Mouse (Mus musculus) v-Abl transformed pro-B cells (cell line): ENCODE data around the gene Vps26a.

Experiments used
- in situ Hi-C, 2 experiments: fragments of 400-800 bp; cut with MboI; formaldehyde crosslinking; loops; one replicate each; pipeline ENCODE4 v1.15.1; 2025; ENCODE audit not compliant: unreplicated experiment in 2 of 2

The Vps26a gene

GRCm38 (mm10) chr10:62486618-62487415 lies at the start of gene Vps26a:
Vps26a (minus strand) TSS chr10:62486805.
- in situ Hi-C loops = loop anchor here (5.0 to 10.0 kb wide), 4 partner anchors 35 to 382 kb away; no protein-coding TSS in a partner anchor

- in situ Hi-C loops = no loop called here
These were observed 47.9 kb upstream of the Vps26a start for GRCm38 (mm10) chr10:62534509-62534908.

DNA sequence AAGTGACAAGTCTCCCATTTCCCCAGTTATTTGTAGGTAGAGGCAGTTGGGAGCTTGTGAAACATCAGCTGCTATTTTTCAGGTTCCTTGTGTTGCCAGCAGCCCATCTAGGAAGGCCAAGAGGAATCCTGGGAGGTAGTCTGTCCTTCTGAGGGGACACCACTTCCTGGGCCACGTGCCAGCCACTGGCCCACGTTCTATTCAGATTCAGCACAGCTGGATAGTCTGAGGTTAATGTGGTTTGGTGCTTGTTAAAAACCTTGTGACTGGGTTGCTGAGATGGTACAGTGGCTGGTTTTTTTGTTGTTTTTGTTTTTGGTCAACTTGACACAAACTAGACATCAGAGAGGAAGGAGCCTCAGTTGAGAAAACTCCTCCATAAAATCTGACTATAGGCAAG lies 46.2 kb upstream of the Vps26a start:
- in situ Hi-C loops = no loop called here

- in situ Hi-C loops = no loop called here
These were observed 43.6 kb upstream of the Vps26a start for GRCm38 (mm10) chr10:62530183-62530582.

DNA sequence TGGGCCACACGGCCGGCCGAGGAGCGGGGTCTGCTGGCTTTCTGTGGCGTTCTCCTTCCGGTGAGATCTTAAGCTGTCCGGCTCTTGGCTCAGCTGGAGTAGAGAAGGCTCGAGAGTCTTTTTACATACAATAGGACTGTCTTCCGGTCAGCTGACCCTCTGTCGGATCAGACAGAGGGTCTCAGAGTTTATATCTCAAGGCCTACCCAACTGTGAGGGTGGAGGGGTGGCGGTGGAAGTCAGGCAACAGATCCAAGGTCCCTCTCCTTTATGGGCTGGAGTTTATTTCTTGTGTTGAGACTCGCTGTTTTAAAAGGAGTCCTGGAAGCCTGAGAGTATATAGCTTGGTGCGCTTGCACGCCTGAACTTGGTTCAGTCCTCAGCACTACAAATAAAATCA lies 40.7 kb upstream of the Vps26a start, which contains the start of gene Srgn:
TSS of gene Srgn (minus strand) at position 101 of the 400 bp plus-strand sequence.
- in situ Hi-C loops = no loop called here

DNA sequence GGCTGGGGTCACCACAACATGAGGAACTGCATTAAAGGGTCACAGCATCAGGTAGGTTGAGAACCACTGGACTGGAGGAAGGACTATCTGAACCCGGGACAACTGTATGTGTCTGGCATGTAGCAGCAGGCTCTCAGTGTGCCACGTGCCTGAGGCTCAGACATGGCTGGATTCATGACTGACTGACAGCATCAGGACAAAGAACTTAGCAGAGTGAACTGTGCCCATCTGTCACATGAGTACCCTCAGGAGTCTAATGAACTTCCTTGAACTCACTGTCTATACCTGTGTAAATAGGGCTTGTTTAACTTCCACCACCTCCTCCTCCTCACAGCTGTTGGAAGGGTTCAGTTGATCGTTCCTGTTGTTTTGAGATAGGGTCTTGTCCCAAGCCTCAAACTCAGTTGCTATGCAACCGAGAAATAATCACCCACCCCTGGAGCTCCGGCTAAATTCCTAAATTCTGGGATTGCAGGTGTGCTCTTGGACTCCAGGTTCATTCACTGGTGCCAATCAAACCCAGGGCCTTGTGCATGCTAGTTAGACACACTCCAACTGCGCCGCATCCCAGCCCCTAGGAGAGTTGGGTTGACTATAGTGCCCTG lies 35.8 kb upstream of the Vps26a start:
- in situ Hi-C loops = no loop called here

- in situ Hi-C loops = no loop called here
These were observed 35.2 kb upstream of the Vps26a start for GRCm38 (mm10) chr10:62521763-62522162.

- in situ Hi-C loops = no loop called here
These were observed 34.3 kb upstream of the Vps26a start for GRCm38 (mm10) chr10:62520911-62521310.

GRCm38 (mm10) chr10:62517511-62517910 lies 30.9 kb upstream of the Vps26a start:
- in situ Hi-C loops = no loop called here

DNA sequence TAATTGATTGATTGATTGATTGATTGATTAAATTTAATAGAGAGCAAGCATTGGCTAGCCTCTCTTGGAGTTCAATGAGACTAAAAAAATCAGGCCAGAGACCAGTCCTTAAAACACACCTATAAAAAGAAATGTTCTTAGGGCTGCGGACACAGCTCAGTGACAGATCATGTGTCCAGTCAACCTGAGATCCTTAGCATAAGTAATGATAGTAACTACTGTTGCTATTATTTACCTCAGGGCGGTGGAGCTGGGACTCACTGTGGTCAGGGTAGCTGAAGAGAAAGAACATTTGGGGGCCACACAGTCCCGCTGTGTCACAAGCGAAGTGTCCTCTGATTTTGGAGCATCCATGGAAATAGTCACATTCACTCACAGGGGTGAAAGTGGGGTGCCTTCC lies 26.2 kb upstream of the Vps26a start:
- in situ Hi-C loops = no loop called here

DNA sequence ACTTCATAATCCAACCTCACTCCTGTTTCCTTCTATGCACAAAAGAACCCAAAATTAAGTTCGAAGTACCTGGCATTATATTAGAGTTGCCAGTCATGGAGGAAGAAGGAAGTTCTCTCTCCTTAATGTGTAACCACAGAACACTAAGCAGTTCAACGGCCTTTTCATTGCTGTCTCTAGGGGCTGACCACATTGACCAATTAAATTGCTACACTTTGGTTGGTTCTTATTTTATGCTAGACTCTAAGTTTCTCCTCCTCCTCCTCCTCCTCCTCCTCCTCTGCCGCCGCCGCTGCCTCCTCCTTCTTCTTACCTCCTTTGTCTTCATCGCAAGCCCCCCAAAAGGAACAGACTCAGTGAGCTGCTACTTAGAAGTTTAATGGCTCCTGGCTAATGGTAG lies 24.9 kb upstream of the Vps26a start:
- in situ Hi-C loops = no loop called here

DNA sequence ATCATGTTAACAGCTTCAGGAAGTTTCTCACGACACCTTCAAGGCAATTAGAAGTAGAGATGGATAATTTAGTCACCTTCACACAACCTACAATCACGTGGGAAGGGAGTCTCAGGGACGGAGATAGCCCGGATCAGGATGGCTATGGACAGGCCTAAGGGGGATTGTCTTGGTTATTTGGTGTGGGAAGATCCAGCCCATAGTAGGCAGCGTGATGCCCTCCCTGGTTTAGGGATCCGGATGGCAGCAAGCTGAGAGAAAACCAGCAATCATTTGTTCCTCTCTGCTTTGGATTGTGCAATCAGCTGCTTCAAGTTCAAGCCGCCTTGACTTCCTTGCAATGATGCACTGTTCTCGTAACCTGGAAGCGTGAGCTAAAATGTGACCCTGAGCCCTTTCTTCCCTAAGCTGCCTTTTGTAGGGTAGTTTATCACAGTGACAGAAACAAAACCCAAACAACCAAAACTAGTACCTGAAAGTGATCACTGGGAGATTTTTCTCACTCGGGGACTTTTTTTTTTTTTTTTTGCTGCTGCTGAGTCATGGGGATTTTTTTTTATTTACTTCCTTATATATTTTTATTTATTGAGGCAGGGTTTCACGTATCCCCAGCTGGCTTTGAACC lies 22.5 kb upstream of the Vps26a start:
- in situ Hi-C loops = no loop called here

GRCm38 (mm10) chr10:62508459-62508858 lies 21.9 kb upstream of the Vps26a start:
- in situ Hi-C loops = no loop called here

- in situ Hi-C loops = no loop called here
These were observed 21.1 kb upstream of the Vps26a start for GRCm38 (mm10) chr10:62507591-62508308.

DNA sequence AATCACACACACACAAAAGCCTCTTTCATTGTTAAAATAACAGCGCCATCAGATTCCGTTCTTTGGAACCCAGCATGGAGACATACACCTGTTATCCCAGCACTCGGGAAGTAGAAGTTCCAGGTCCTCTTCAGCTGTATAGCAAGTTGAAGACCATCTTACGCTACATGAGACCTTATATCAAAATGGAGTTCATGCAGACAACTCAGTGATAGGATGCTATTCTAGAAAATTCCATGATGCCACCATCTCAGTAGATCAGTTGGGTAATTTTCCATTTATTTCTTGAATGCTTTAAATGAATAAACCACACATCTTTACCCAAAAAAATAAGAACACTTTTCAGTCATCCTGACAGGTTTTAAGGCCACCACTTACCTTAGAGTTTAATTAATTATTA lies 20.5 kb upstream of the Vps26a start:
- in situ Hi-C loops = no loop called here

DNA sequence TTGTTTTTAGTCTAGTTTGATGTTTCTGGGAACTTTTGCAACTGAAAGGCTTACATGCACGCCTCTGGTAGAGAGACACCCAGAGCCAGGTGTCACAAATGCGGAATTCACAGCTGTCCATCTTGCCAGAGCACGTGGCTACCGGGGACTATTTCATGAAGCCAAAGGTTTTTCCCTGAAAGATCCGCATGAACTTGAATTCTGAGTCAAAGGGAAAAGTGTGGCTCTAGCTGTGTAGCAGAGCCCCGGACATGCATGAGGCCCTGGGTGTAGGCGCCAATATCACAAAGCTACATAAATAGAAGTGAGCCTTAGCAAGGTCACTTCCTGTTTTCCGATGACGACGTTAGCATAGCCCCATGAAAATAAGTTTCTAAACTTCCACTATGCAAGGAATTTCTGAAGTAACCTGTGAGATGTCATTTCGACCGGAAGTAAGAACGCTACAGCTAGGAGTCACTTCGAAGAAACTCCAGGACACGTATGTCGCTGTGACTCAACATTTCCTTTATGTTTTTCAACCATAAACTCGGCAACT lies 19.5 kb upstream of the Vps26a start:
- in situ Hi-C loops = no loop called here

DNA sequence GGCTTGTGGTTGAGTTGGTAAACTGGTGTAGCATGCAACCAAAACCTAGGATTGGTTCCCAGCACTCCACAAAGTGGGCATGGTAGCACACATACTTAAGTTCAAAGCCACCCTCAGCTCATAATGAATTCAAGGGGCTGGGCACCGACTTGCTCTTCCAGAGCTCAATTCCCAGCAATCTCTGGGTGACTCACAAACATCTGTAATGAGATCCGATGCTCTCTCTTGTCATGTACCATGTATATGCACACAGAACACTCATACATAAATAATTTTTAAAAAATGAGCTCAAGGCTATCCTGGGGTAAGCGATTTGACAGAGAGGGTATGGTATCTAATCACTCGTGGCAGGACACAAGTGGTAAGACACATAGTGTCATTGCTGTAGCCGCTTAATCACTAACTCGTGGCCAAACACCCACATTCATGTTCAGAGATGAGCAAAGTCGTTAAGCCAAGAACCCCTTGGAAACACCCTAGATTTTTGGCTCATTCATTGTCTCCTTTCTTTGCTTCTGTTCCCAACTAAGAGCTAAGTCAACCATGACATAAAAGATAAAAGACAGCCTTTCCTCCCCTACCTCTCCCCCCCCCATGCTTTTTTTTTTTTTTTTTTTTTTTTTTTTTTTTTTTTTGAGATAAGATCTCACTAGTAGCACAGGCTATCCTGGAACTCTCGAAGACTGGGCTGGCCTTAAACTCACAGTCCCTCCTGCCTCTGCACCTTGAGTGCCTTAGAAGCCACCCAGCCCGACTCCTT lies 18.8 kb upstream of the Vps26a start:
- in situ Hi-C loops = no loop called here

DNA sequence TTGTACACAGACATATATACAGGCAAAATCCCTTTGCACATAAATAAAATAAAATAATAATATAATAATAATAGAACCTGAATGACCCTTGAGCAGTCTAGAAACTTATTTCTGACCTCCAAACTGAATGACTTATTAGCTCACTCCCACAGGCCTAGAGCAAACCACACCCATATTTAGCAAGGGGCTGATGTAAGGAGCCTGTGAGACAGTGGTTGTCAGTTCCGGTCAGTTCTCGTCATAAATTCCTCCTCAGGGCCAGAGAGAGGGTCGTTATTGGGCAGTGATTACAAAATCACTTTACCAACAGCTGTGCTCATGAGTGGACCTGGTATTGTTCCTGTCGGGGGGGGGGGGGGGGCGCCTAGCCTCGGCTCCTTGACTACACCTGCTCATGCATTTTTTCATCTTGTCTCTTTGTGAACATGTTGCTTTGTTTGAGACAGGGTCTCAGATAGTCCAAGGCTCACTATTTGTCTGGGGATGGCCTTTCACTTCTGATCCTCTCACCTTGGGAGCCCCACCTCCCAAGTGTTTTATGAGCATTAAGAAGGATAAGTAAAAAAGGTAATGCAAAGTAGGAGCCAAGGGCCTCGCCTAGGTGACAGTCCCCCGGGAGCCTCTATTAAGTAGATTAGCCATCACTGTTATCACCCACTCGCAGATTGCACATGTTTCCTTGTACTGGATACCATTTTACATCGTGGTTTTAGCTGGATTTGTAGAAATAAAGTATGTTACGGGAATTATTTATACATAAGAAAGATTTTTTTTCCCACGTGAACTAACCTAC lies 17.4 kb upstream of the Vps26a start:
- in situ Hi-C loops = loop anchor here (5.0 kb wide), 2 partner anchors 38 to 48 kb away; no protein-coding TSS in a partner anchor

DNA sequence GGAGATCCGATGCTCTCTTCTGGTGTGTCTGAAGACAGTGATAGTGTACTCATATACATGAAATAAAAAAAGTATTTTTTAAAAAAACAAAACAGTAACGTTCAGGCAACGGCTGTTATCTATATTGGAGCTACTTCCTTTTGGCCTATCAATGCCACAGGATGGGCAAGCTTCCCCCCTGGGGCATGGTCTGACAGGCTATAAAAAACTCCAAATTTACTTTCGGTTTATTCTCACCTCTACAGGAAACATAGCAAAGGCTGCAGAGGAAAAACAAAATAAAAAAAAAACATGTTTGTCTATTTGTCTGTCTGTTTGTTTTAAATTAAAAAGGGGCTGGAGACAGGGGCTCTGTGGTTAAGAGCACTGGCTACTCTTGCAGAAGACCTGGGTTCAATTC lies 16.7 kb upstream of the Vps26a start:
- in situ Hi-C loops = loop anchor here (5.0 kb wide), 2 partner anchors 39 to 49 kb away; no protein-coding TSS in a partner anchor
